Mouse (Mus musculus): Measurements from ENCODE around the gene Hoxb6. TPM values are rescaled to one million over a fixed set of nuclear protein-coding genes. Genes with fewer than 3 reads are reported as not detected.

Gene Hoxb6
- total and polyA plus RNA-seq, 2 experiments: 0.15 TPM; not detected in 1

DNA sequence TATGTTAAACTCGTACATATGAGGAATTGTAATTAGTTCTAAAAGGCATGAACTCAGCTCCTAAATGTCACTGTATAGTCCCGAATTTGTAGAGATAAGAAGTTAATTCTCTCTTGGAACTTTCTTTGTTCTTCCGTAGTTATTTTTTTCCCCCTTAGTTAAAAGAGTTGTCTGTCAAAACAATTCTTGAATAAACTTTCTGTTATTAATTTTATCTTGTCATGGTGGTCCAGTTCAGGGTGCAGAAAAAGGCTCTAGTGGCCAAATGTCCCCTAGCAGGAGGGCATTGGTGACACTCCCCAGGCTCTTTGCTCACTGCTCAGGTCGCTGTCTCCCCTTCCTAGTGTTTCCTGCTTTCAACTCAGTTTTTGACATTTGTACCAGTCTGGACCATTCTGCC is 55.4 kb downstream of the Hoxb6 start:
- Histone ChIP-seq H3K4me1 (ENCODE audit: control insufficient read depth, insufficient read depth, low read length) (peaks cover 3% of the 10 kb centered on the region; the same call in 1 of the 2 replicates), H3K27ac (replicated peaks; ENCODE audit: insufficient read depth, low read depth, low read length) (no peak overlapping the region), H3K4me3 (ENCODE audit: insufficient read depth, low read depth, low read length) (no peak overlapping the region), H3K79me2 (ENCODE audit: control insufficient read depth, insufficient read depth, low read length) (no peaks in the 10 kb centered on the region), H3K27me3 (ENCODE audit: control insufficient read depth, insufficient read depth, low read length) (peaks cover 28% of the 10 kb centered on the region), H3K36me3 (ENCODE audit: control insufficient read depth, insufficient read depth, low read length) (no peaks in the 10 kb centered on the region), H3K9ac (ENCODE audit: low read depth, low read length) (no peak overlapping the region)
- DNase-seq (ENCODE audit: extremely low read depth, low read depth, low spot score): no peak
- whole genome bisulfite sequencing: 17% methylated on average over 4 of the region's 4 CpGs
- TF ChIP-seq POLR2A (IDR thresholded peaks at IDR 0.05; ENCODE audit: extremely low read depth, insufficient read depth, low read length) (no peak), CTCF (IDR thresholded peaks at IDR 0.05; ENCODE audit: low read depth, low read length) (no peak)

DNA sequence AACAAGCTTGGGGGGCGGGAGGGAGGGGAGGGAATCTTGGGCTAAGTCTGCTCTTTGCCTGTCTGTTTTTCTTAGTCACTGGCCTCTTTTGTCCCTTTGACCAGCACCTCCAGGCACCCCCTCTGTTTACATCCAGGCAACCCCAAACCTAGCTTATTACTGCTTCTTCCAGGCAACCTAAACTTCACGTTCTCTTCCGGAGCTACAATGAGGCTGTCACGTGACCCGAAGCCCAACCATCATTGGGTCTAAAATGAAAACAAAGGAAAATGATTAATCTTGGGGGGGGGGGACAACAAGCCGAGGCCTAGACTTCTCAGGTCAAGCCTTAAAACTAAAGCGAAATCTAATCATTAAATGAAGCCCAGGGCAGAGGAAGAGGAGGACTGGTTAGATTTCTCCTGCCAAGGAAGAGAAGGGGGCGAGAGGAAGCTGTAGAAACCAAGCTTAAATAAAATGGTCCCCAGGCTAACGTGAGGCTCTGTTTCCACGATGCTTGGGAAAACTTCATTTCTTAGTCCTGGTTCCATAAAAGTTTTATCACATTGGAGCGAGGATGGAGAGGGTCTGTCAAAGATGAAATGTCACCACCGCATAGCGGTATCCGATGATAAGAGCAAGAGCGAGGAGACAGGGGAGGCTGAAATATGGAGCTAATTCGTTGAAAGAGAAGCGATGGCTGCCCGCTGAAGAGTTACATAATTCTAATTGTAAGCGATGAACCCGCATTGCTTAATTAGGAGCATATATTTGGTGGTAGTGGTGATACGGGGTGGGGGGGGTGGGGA is 56.1 kb downstream of the Hoxb6 start:
- Histone ChIP-seq H3K4me3 (ENCODE audit: insufficient read depth, low read depth, low read length) (no peak overlapping the region), H3K27me3 (ENCODE audit: control insufficient read depth, insufficient read depth, low read length) (peaks cover 34% of the 10 kb centered on the region), H3K27ac (replicated peaks; ENCODE audit: insufficient read depth, low read depth, low read length) (no peak overlapping the region), H3K4me1 (ENCODE audit: control insufficient read depth, insufficient read depth, low read length) (peaks cover 3% of the 10 kb centered on the region; the same call in 1 of the 2 replicates), H3K36me3 (ENCODE audit: control insufficient read depth, insufficient read depth, low read length) (no peaks in the 10 kb centered on the region), H3K79me2 (ENCODE audit: control insufficient read depth, insufficient read depth, low read length) (no peaks in the 10 kb centered on the region), H3K9ac (ENCODE audit: low read depth, low read length) (no peak overlapping the region; the same call in 1 of the 2 replicates)
- no peak for TF ChIP-seq CTCF (IDR thresholded peaks at IDR 0.05; ENCODE audit: low read depth, low read length)
- TF ChIP-seq POLR2A (IDR thresholded peaks at IDR 0.05; ENCODE audit: extremely low read depth, insufficient read depth, low read length): no peak
- DNase-seq (ENCODE audit: extremely low read depth, low read depth, low spot score): no peak
- WGBS: 13% methylated on average over 21 of the region's 21 CpGs

DNA sequence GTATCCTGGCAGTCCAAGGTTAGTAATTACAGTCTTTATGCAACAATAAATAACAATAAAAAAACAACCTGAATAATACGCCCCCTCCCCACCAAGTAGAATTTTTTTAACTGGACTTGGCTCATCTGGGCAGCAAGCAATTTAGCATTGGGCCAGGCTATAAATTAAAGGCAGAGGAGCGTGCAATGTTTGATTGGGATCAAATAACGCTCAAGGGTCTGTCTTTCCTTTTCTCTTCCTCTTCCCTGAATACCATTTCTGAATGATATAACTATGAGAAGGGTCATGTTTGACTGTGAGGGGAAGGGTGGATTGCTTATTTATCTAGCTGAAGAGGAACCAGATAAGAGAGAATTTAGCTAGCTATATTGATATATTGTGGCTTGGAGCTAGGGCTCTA is 56.7 kb downstream of the Hoxb6 start:
- Histone ChIP-seq H3K36me3 (ENCODE audit: control insufficient read depth, insufficient read depth, low read length) (no peaks in the 10 kb centered on the region), H3K9ac (ENCODE audit: low read depth, low read length) (no peak overlapping the region), H3K79me2 (ENCODE audit: control insufficient read depth, insufficient read depth, low read length) (no peaks in the 10 kb centered on the region), H3K4me3 (ENCODE audit: insufficient read depth, low read depth, low read length) (no peak overlapping the region), H3K27ac (replicated peaks; ENCODE audit: insufficient read depth, low read depth, low read length) (no peak overlapping the region), H3K4me1 (ENCODE audit: control insufficient read depth, insufficient read depth, low read length) (peaks cover 3% of the 10 kb centered on the region; the same call in 1 of the 2 replicates), H3K27me3 (ENCODE audit: control insufficient read depth, insufficient read depth, low read length) (peaks cover 35% of the 10 kb centered on the region)
- 40% methylated on average over 3 of the region's 3 CpGs for WGBS
- no peak for DNase-seq (ENCODE audit: extremely low read depth, low read depth, low spot score)
- TF ChIP-seq CTCF (IDR thresholded peaks at IDR 0.05; ENCODE audit: low read depth, low read length) (no peak), POLR2A (IDR thresholded peaks at IDR 0.05; ENCODE audit: extremely low read depth, insufficient read depth, low read length) (no peak)

DNA sequence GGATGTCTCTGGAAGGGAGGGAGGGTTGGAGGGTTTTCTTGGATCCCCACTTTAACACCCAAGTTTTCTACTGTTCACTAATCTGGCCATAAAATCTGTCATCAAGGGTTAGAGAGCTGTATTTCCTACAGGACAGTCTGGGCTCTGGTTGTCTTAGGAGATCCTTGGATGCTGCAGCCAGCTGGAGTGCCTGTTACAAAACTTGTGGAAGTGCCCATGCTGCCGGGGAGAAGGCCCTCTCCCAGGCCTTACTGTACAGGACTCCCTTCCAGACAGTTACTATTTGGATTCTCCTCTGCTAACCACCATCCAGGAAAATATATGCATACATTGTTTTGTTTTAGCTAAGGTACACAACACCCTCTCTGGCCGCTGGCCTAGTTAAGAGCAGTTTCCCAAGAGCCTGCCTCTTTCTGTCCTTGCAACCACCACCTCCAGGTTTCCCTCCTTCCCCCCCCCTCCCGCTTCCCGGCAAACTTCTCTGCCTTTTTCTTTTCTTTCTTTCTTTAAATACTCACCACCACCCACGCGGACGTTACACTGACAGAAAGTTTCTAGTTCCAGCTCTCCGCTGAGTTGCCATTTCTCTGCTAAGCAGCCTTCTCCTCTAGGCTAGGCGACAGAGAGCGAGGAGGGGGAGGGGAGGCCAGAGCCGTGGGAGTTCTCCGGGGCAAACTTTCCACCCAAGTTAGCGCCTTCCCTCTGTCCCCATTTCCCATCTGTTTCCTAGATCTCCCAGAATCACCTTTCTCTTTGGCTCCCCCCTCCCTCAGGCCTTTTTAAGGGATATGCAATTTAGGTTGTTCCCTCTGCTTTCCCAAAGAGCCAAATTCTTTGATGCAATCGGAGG is 57.4 kb downstream of the Hoxb6 start:
- no peak overlapping the region for H3K4me3 ChIP-seq (ENCODE audit: insufficient read depth, low read depth, low read length)

DNA sequence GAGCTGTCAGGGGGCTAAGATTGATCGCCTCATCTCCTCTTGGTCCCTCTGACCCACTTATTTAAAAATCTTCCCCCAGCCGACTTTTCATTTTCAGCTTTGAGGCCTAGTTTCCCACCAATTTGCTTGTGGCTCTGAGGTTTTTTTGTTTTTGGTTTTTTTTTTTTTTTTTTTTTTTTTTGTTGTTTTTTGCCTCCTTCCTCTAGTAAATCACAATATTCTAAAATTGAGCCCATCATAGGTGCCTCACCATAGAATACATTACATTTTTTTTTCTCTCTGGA is 58.0 kb downstream of the Hoxb6 start, which contains the start of gene Hoxb2:
Gene Hoxb2, plus strand, starts transcription at position 185 of the 284 bp plus-strand sequence.
- TF ChIP-seq POLR2A (IDR thresholded peaks at IDR 0.05; ENCODE audit: extremely low read depth, insufficient read depth, low read length) (no peak), CTCF (IDR thresholded peaks at IDR 0.05; ENCODE audit: low read depth, low read length) (no peak)
- no peak within 1 kb of the TSS for H3K4me3 ChIP-seq (ENCODE audit: insufficient read depth, low read depth, low read length)
- 0 out of 2 replicates have a peak within 1 kb of the TSS, but pooled peaks have one; percentile 7 for H3K9ac ChIP-seq (ENCODE audit: low read depth, low read length)
- peak within 1 kb of the TSS; percentile 27 for H3K27ac ChIP-seq (replicated peaks; ENCODE audit: insufficient read depth, low read depth, low read length)
- no peaks in the 10 kb centered on the region for H3K36me3 ChIP-seq (ENCODE audit: control insufficient read depth, insufficient read depth, low read length)
- WGBS: 40% methylated on average over 2 of the region's 2 CpGs
- no peak for DNase-seq (ENCODE audit: extremely low read depth, low read depth, low spot score)
- peaks cover 3% of the 10 kb centered on the region; the same call in 1 of the 2 replicates for H3K4me1 ChIP-seq (ENCODE audit: control insufficient read depth, insufficient read depth, low read length)
- H3K27me3 ChIP-seq (ENCODE audit: control insufficient read depth, insufficient read depth, low read length): peaks cover 29% of the 10 kb centered on the region
- H3K79me2 ChIP-seq (ENCODE audit: control insufficient read depth, insufficient read depth, low read length): no peaks in the 10 kb centered on the region

More for the DNA sequence above, 57.4 kb downstream of the Hoxb6 start:
- Histone ChIP-seq H3K27ac (replicated peaks; ENCODE audit: insufficient read depth, low read depth, low read length) (peak overlapping the region; percentile 27), H3K79me2 (ENCODE audit: control insufficient read depth, insufficient read depth, low read length) (no peaks in the 10 kb centered on the region), H3K9ac (ENCODE audit: low read depth, low read length) (0 out of 2 replicates have a peak overlapping the region, but pooled peaks have one; percentile 7), H3K27me3 (ENCODE audit: control insufficient read depth, insufficient read depth, low read length) (peaks cover 30% of the 10 kb centered on the region), H3K36me3 (ENCODE audit: control insufficient read depth, insufficient read depth, low read length) (no peaks in the 10 kb centered on the region), H3K4me1 (ENCODE audit: control insufficient read depth, insufficient read depth, low read length) (peaks cover 3% of the 10 kb centered on the region; the same call in 1 of the 2 replicates)
- DNase-seq (ENCODE audit: extremely low read depth, low read depth, low spot score): no peak
- 32% methylated on average over 14 of the region's 14 CpGs for WGBS
- TF ChIP-seq CTCF (IDR thresholded peaks at IDR 0.05; ENCODE audit: low read depth, low read length) (no peak), POLR2A (IDR thresholded peaks at IDR 0.05; ENCODE audit: extremely low read depth, insufficient read depth, low read length) (no peak)

Data from liver, adult 2 months (tissue).